Mouse (Mus musculus) bone marrow, adult 2 months (tissue): ENCODE results near the gene Rpl13.

ENCODE experiments used
- CTCF ChIP-seq: fragments of 200-500 bp; IDR thresholded peaks from 2 replicates; pipeline ENCODE4 v1.5.1; 2011; ENCODE audit warnings: low read length, control low read depth; ENCODE audit not compliant: control insufficient read depth, insufficient read depth
- POLR2A ChIP-seq: fragments of 200-500 bp; IDR thresholded peaks from 2 replicates; pipeline ENCODE4 v1.6.1; 2011; ENCODE audit warnings: low read depth, mild to moderate bottlenecking, control low read depth, low read length, borderline replicate concordance; ENCODE audit not compliant: control insufficient read depth

DNA sequence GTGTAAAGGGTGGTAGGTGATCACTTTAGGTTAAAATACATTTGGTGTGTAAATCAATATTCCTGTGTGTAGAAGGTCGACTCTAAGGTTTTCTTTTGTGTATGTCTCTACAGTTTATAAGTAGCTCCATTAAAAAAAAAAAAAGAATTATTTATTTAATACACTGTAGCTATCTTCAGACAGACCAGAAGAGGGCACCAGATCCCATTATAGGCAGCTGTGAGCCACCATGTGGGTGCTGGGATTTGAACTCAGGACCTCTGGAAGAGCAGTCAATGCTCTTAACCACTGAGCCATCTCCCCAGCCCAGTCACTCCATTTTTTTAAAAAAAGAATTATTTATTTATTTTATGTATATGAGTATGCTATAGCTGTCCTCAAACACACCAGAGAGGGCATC, 5.9 kb downstream of the Rpl13 start:
- no peak for TF ChIP-seq CTCF
- TF ChIP-seq POLR2A: no peak
